Mouse (Mus musculus) cerebellum, adult 8-10 months (tissue): ENCODE measurements around the gene Ofd1.

Source experiments
- DNase-seq: peaks from one replicate; pipeline ENCODE4 v3.0.0; 2022

Ofd1 gene

GRCm38 (mm10) chrX:166359927-166360440 lies 80.5 kb downstream of the Ofd1 start:
- no peak for DNase-seq

- DNase-seq, result no peak
Measured at GRCm38 (mm10) chrX:166358955-166359354, 81.5 kb downstream of the Ofd1 start.

GRCm38 (mm10) chrX:166356276-166356675 lies 84.2 kb downstream of the Ofd1 start:
- no peak for DNase-seq

- no peak for DNase-seq
Measured at GRCm38 (mm10) chrX:166354913-166355312, 85.6 kb downstream of the Ofd1 start.

- DNase-seq, result no peak
Measured at GRCm38 (mm10) chrX:166353412-166353811, 87.1 kb downstream of the Ofd1 start.

- DNase-seq, result peak; percentile 56
Measured at GRCm38 (mm10) chrX:166351790-166352189, 88.7 kb downstream of the Ofd1 start.

- DNase-seq, result no peak
Measured at GRCm38 (mm10) chrX:166348634-166349033, 91.9 kb downstream of the Ofd1 start.

GRCm38 (mm10) chrX:166348086-166348485 lies 92.4 kb downstream of the Ofd1 start:
- no peak for DNase-seq

GRCm38 (mm10) chrX:166344228-166345015 lies 96.1 kb downstream of the Ofd1 start:
- peak; percentile 47 for DNase-seq

- no peak for DNase-seq
Measured at GRCm38 (mm10) chrX:166341795-166342194, 98.7 kb downstream of the Ofd1 start.
